Mouse (Mus musculus) kidney, adult 18-20 months (tissue): ENCODE data around the gene Xylb.
"Not testable (repeated sequence)": the region's sequence is repeated elsewhere in the genome, so short reads cannot be mapped to it uniquely, and the experiment has no call there.

ENCODE experiments used
- DNase-seq: peaks from one replicate; pipeline ENCODE4 v3.0.0; 2021

The Xylb gene

DNA sequence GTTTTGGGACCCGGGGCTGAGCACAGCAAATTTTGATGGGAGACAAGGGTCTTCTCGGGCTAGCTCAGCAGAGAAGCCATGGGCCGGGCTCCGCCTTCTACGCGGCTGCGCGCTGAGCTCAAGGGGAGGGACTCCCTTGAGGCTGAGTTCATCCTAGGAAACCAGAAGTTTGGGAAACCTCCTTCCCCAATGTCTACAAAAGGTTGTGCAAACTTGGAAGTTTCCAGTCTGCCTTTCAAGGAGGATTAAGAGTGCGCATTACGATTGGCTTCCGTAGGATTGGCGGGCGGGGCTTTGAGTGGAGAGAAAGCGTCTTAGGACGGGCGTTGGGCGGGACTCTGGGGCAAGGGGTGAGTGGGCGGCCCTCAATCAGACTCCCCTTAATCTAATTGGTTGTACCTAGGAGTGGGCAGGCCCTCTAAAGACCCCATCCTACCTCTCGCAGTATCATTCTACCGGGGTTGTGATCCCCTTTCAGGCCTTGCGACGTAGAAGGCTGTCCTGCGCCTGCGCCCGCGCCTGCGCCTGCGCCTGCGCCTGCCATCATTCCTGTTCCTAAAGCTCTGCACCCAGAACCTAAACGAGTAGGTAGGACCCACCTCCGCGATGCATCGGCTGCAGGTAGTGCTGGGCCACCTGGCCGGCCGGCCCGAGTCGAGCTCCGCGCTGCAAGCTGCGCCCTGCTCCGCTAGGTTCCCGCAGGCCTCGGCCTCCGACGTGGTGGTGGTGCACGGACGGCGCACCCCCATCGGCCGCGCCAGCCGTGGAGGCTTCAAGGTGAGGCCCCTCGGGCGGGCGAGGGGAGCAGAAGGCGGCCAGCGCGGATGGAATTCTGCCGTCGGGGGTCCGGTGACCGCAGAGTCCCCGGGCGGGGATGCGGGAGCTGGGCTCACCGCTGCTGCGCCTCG lies 16.0 kb upstream of the Xylb start, which contains the start of gene Myd88:
Myd88 (minus strand) TSS at position 503 of the 908 bp plus-strand sequence.
- peak; percentile 96 for DNase-seq

DNA sequence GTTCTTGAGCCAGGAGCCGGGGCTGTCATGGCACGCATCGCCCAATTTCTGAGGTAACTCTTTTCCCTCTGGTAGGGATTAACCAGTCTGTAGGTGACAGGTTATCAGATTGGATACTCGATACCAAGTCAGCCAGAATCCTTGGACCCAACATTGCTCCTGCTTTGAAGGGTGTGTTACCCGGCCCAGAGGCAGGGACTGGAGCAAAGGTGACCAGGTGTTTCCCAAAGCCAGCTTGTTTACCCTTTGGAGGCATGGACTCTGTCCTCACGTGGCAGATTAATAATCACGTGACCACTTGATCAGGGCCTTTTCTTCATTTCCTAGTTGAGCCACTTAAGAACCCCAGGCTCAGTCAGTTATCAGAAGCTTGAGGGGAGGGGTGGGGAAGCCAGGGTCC lies 14.5 kb upstream of the Xylb start:
- DNase-seq: no peak

DNA sequence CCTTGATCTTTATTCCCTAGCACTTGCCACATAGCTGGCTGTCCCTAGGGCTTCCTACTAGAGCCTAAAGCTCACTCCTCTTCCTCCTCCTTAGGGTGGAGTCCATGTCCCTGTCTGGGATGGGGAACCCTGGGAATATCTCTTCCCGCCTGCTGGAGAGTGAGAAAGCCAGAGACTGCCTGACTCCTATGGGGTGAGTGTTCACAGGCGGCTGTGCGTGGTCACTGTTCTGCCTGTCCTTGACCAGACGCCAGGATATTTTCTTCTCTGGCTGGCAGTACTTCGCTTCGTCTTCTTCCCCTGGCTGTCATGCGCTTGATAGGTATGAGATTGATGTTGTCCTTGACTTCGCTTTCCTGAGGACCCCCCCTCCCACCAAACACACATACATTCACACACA lies 10.8 kb upstream of the Xylb start:
- DNase-seq: no peak

DNA sequence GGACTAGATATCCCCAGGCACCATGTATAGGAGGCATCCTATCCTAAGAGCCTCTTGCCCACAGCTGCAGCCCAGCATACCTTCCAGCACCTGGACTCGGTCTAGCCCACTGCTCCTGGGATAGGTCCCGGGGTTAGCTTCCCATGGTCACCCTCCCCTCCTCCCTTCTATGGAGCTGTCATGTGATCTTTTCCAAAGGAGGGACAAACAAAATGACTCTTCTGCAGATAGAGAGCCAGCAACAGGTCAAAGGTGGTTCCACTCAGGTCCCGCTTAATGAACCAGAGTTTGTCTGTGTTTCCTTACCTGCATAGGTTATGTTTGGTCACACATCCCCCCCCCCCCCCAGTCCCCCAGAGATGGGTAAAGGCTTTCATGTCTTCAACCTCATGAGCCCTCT lies 6.7 kb upstream of the Xylb start:
- DNase-seq: peak; percentile 36

DNA sequence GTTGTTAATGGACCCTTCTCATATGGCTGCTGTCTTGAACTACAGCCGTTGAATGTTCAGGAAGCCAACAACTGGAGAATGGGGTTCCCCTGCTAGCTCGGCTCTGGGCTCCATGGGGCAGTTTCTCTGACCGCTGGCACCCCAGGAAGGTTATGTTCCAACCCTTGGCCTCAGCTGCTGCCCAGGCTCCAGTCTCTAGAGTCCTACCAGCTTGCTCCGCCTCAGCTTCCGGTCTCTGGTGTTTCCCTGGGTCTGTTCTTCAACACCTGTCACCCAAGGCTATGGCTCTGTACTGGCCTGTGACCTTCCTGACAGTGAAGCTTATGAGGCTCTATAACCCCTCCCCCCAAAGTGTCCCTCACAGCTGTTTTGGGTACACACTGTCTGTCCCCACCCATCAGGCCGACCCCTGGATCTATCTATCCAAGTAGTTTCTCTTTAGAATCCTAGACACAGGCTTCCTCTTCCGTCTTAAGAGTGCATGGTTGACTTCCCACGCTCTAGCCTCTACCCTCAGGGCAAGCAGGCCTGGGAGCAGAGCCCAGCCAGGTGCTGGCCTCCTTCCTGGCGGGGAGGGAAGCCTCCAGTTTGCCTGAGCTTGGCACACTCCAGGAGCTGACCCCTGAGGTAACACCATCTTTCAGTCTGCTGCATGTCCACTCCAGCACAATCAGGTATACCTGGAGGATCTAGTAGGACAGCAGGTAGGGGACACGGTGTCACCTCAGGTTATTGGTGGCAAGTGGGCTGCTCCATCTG lies 6.1 kb upstream of the Xylb start:
- peak; percentile 61 for DNase-seq

DNA sequence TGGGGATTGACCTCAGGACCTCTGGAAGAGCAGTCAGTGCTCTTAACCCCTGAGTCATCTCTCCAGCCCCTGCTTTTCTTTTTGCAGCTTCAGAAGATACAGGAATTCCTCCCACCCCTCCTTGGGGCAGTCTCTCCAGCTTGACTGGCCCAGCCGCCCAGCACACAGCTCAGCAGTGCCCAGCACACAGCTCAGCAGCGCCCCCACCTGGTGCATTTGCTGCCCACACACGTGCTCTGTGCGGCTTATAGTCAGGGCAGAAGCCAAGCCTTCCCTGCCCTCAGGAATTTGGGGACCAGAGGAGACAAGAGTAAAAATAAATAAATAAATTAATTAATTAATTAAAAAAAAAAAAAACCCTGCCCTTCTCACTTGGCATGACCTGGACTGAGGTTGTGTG lies 5.1 kb upstream of the Xylb start:
- DNase-seq: peak; percentile 87

DNA sequence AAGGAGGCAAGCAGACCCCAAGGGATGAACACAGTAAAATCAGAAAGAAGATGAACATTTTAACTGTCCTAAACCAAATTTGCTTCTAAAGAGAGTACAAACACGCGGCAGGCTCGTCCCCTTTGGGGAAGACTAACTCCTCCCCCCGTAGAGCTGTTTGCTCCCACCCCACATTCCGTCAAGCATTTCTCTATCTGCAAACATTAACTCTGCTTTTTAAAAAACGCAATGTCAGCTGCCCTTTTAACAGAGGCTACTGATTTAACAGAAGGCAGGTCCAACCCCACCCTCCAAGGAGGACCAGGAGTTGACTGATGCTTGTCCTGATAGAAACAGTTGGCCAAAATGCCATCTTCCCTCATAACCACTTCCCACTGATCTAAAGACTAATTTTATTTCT lies 3.3 kb upstream of the Xylb start:
- peak; percentile 34 for DNase-seq

DNA sequence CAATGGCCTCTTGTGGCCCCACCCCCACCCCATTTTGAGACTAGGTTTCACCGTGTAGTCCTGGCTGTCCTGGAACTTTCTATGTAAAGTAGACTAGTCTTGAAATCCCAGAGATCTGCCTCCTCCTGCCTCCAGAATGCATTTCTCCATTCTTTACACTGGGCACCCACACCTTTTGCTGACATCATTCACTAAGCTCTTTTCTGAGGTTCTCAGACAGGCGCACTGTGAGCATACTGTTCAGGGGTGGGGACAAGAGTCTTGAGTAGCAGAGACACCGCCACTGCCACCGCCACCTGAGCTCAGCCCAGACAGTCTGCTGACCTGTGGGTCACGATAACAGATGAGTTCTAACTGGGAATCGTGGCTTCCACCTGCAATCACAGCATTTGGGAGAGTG lies 1.2 kb upstream of the Xylb start:
- DNase-seq: no peak

DNA sequence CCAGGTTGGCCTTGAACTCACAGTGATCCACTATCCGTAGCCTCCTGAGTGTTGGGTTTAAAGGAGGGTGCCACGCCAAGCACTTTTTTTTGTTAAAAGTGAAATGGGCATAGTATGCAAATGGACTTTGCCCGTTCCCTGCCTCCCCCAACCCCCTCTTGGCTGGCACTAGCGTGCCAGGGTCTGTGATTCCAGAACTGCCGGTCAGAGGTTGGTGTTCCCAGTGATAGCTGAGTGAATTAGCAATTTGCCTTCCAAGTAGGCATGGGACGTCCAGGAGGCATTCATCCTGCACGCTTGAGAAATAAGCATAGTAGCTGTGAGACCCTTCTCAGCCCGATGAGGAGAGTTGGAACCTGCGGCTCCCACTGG lies 863 bp downstream of the Xylb start:
- peak; percentile 71 for DNase-seq

DNA sequence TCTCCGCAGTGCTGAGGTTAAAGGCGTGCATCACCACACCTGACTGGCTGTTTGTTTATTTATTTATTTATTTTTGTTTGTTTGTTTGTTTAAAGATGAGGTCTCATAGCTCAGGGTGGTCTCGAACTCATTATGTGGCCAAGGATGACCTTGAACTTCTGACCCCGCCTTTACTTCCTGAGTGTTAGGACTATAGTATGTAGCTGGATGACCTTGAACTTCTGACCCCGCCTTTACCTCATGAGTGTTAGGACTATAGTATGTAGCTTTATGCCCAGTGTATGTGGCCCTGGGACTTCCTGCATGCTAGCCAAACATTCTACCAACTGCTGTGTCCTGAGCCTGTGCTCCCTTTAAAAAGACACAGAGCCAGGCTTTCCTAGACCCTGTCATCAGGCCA lies 4.2 kb downstream of the Xylb start:
- no peak for DNase-seq

DNA sequence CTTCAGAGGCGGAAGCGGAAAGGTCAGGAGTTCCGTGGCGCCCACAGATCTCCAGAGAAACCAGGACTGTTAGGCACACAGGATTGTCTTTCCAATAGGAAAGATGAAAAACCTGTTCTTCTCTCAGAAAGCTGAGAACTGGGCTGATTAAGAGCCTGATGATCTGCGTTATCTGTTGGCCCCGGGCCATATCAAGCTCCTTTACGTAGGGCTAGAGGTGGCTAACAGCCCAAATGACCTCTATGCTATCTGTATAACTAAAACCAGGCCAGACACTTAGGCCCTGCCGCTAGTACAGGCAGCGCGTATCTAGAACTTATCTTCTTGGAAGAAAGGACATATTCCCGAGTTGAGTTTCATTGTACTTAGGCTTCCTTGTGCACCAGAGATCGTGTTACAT lies 6.0 kb downstream of the Xylb start:
- DNase-seq: no peak

DNA sequence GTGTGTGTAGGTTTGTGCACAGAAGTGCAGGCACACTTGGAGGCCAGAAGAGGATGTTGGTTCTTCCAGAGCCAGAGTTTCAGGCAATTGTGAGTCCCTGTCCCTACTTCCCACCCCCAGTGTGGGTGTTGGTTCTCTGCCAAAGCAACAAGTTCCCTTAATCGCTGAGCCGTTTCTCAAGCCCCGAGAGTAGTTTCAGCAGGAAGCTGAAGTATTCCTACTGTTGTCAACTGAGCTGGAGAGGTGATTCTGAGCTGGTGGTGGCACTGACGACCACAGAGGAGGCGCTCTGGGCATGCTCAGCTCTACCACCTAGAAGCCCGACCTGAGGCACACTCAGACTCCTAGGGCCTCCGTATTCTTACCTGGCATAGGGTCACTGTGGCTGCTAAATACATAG lies 8.1 kb downstream of the Xylb start, which contains the start of gene Slc22a14:
Slc22a14 (minus strand) TSS at position 270 of the 400 bp plus-strand sequence.
- DNase-seq: no peak

DNA sequence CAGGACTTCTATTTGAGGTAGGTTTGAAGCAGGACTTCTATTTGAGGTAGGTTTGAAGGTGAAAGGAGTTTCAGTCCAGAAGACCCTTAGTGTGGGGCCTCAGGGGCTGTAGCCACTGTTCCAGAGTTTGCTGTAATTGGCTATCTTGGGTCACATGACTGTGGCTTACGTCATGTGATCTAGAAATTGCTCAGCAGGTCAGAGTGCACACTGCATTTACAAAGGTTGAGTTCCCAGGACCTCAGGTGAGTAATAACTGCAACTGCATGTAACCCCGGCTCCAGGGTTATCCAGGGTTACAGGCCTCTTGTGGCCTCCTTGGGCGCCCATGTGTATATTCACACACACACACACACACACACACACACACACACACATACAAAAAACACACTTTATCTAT lies 11.2 kb downstream of the Xylb start:
- DNase-seq: peak; percentile 37

DNA sequence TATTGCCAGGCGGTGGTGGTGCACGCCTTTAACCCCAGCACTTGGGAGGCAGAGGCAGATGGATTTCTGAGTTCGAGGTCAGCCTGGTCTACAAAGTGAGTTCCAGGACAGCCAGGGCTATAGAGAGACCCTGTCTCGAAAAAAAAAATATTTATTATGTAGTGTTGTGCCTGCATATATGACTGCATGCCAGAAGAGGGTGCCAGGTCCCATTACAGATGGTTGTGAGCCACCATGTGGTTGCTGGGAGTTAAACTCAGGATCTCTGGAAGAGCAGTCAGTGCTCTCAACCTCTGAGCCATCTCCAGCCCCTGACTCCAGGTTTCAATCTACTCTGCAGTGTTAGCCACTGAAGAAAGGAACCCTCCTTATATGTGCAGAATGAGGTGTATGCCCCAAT lies 13.6 kb downstream of the Xylb start:
- not testable (repeated sequence) for DNase-seq

DNA sequence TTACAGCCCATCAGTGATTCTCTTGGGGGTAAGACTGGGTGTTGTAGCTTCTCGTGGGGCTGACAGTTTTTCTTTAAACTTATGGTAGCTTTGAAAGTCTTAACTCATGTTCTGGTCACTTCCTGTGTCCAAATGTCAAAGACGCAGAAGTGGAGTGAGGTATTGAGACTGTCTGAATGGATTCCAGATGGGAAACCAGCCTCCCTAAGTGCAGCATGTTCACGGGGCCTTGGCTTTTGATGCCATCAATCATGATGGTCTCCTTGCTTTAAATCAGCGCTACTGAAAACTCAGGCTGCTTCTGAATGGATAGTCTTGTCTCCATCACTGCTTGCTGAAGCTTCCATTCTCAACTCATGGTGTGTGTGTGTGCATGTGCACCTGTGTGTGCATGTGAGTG lies 14.1 kb downstream of the Xylb start:
- no peak for DNase-seq

DNA sequence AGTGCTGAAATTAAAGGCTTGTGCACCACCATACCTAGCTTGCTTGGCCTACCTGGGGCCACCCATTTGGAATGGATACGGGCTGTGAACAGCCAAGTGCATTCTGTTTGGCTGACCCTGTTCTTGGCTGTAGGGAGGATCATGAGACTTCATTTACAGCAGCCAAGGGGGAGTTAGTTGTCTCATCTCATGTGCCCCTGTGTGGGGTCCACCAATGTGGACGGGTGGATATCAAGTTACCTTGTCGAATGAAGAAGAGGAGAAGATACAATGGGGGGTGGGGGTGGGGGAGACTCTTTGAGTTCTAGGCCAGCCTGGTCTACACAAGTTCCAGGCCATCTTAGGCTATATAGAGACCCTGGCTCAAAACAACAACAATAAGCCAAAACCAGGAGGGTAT lies 17.8 kb downstream of the Xylb start:
- no peak for DNase-seq

DNA sequence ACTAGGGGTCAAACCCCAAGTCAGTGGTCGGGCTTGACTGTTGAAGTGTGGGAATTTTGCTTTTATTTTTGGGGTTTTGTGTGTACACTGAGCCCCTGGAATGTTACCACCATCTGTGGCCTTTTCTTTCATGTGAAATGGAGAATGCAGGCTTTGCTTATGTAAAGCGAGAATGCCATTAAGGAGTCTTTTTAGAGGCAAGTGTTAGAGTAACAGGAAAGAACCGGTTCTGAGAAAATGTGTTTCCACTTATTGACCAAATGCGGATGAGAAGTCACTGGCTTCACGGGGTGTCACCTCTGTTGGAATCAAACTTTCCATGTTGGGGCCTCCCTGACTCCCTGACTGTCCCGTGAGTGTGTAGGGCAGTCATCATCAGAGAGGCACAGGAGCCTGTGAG lies 18.4 kb downstream of the Xylb start:
- no peak for DNase-seq

DNA sequence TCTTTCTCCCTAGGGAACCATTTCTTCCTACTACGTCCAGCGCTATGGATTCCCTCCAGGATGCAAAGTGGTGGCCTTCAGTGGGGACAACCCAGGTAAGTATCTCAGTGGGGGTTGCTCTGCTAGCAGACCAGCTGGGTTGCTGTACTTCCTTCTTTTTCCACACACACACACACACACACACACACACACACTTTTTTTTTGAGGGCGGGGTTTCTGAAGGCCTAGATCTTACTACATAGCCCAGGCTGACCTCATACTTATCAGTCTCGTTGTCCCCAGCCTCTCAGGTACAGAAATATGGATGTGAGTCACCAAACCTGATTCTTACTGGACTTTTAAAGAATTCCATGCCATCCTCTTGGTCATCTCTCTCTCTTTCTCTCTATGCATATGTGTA lies 21.1 kb downstream of the Xylb start:
- no peak for DNase-seq

DNA sequence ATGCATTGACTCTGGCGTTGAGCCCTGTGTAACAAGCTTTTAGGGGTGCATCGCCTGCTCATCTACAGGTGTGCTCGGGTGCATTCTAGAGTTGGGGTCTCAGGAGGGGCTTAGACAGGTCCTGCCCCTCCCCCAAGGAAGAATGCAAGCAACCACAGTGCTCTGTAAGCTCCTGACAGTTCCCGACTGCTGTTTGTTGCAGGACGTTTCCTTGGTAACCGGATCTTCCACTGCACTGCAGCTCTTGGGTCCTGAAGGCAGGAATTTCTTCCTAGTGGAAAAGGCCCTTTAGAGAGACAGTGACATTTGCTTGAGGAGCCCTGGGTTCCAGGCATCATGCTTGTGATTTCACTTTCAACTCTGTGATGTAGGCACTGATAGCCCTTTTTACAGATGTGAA lies 25.4 kb downstream of the Xylb start:
- no peak for DNase-seq

DNA sequence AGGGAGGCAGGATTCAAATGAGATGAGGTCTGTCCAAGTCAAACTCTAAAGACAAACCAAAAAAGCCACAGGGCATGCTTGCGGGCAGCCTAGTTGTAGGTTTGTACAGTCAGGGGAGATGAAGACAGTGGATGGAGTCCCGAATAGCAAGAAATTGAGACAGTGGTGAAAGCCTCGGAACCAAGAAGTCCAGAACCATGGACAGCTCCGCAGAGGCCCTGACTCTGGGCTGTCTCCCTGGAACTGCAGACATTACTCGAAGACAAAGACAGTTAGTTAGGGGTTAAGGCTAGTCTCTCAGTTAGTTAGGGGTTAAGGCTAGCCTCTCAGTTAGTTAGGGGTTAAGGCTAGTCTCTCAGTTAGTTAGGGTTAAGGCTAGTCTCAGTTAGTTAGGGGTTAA lies 31.8 kb downstream of the Xylb start:
- DNase-seq: no peak

DNA sequence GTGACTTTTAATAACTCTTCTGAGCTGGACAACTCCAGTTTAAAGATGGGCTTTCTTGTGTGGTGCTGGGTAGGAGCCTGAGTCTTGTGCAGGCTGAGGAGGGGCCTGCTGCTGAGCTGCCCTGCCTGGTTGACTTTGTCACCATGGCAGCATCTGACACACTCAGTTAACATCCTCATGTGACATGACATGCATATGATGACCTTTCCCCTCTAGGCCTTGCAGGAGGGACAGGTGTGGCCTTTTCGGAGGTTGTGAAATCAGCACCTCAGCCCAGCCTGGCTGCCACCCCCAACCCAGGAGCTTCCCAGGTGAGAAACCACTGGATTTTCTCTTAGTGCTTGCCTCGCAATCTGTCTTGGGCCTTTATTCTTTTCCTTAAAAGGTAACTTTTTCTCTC lies 33.0 kb downstream of the Xylb start:
- no peak for DNase-seq

DNA sequence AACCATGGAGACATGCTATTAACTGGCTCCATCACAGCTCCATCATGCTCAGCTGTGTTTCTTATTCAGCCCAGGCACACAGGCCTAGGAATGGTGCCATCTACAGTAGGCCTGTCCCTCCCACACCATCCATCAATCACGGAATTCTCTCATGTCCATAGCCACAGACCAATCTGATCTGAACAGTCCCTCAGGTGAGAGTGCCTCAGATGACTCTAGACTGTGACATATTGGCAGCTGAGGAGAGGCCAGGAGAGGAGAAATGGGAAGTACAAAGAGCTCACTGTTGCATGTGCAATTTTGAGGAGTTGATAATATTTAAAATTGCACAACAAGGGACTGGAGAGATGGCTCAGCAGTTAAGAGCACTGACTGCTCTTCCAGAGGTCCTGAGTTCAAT lies 37.6 kb downstream of the Xylb start:
- DNase-seq: no peak

DNA sequence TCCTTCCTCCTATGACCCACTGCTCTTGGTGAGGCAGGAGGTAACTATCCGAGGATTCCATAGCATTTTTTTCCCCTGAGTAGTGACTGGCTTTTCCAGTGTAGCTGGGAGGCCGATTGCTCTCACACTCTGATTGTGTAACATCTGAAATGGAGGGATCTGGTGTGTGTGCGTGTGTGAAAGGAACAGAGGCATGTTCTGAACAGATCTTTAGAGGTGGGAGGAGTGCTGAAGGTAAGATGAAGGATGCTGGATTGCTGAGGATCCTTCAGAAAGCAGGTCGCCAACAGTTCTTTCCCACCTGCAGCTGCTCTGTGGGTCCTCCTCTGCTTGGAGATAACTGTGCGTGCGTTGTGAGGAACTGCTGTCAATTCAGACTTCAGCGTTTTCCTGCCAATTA lies 44.2 kb downstream of the Xylb start:
- DNase-seq: no peak

DNA sequence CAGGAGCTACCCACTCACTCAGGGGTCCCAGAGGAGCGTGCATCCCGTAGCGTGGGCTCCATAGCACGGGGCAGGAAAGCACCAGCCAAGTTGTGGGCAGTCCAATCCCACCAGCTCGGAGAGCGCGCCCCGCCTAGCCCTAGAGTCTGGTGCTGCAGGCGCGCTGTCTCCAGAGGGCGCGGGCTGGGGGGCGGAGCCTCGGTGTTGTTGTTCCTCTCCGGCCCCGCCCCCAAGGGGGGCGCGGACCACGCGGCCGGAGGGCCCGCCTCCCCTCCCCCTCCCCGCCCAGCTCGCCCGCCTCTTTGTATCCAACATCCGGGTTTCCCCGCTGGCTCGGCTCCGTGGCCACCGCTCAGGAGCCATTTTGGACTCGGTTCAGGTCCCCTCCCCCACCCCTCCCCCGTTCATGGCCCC lies 44.6 kb downstream of the Xylb start, which contains the start of gene Acvr2b:
Acvr2b (plus strand) TSS at position 318 of the 414 bp plus-strand sequence.
- DNase-seq: peak; percentile 95
